Mouse (Mus musculus) E14TG2a.4 (cell line): ENCODE data around the gene Kat2a.

Experiments
- H3K27me3 ChIP-seq: 2 replicates; pipeline ENCODE4 v1.6.1; 2014; ENCODE audit warnings: low read length, control low read depth; ENCODE audit not compliant: insufficient read depth
- H3K36me3 ChIP-seq: 2 replicates; pipeline ENCODE4 v1.6.1; 2014; ENCODE audit warnings: low read length, control low read depth; ENCODE audit not compliant: insufficient read depth
- H3K4me1 ChIP-seq: replicated peaks from 2 replicates; pipeline ENCODE4 v1.6.1; 2014; ENCODE audit warnings: low read depth, low read length, control low read depth
- H3K4me3 ChIP-seq: replicated peaks from 2 replicates; pipeline ENCODE4 v1.5.1; 2014; ENCODE audit warnings: mild to moderate bottlenecking, low read length
- H3K9me3 ChIP-seq: 2 replicates; pipeline ENCODE4 v1.6.1; 2014; ENCODE audit warnings: low read length, control low read depth
- CTCF ChIP-seq: conservative IDR thresholded peaks from 2 replicates; pipeline ENCODE4 v1.5.1; 2014; ENCODE audit warnings: low read length
- NANOG ChIP-seq: IDR thresholded peaks from 2 replicates; pipeline ENCODE4 v1.6.1; 2014; ENCODE audit warnings: borderline replicate concordance, low read length, mixed read lengths
- POU5F1 ChIP-seq: IDR thresholded peaks from 2 replicates; pipeline ENCODE4 v1.6.1; 2014; ENCODE audit warnings: low read length, borderline replicate concordance

Kat2a gene

DNA sequence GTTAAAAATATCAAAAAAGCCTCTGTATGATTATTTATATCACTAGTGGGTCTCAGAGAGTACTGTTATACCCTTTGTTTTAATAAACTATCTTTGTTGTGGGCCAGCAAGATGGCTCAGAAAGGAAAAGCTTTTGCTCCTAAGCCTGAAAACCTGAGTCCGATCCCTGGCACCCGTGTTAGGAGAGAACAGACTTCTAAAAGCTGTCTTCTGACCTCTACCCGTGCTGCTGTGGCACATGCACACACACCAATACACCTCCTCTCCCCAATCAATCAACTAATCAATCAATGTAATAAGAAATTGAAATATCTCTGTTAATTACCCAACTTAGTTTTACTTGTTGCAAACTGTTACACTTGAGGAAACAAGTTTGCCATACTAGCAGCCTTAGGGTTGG lies 11.6 kb downstream of the Kat2a start:
- H3K9me3 ChIP-seq: no peaks in the 10 kb centered on the region
- no peak overlapping the region for H3K4me3 ChIP-seq
- TF ChIP-seq CTCF: no peak
- no peak for TF ChIP-seq NANOG
- TF ChIP-seq POU5F1: no peak
- peaks cover 43% of the 10 kb centered on the region for H3K4me1 ChIP-seq
- H3K36me3 ChIP-seq: peaks cover 16% of the 10 kb centered on the region
- peaks cover 10% of the 10 kb centered on the region; the same call in 1 of the 2 replicates for H3K27me3 ChIP-seq

DNA sequence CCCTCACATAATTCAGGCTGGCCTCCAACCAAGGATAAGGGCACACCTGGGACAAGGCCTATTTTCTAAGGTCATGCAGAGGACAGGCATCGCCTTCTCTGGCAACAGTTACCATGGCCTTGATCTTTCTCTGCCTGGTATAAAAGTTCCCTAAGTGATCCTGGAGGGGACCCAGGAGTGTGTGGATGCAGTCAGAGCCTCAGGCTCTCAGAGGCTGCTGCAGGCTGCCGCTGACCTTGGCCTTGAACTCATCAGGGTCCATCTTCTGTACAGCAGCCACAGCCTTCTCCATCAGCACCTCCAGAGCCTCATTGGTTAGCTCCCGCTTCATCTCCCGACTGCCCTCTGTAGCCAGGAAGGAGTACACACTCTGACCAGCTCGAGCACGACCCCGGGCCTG lies 14.3 kb downstream of the Kat2a start:
- peaks cover 10% of the 10 kb centered on the region; the same call in 1 of the 2 replicates for H3K27me3 ChIP-seq
- no peaks in the 10 kb centered on the region for H3K9me3 ChIP-seq
- peaks cover 37% of the 10 kb centered on the region for H3K4me1 ChIP-seq
- no peaks in the 10 kb centered on the region for H3K36me3 ChIP-seq
- TF ChIP-seq CTCF (no peak), POU5F1 (no peak), NANOG (no peak)
- no peak overlapping the region for H3K4me3 ChIP-seq

DNA sequence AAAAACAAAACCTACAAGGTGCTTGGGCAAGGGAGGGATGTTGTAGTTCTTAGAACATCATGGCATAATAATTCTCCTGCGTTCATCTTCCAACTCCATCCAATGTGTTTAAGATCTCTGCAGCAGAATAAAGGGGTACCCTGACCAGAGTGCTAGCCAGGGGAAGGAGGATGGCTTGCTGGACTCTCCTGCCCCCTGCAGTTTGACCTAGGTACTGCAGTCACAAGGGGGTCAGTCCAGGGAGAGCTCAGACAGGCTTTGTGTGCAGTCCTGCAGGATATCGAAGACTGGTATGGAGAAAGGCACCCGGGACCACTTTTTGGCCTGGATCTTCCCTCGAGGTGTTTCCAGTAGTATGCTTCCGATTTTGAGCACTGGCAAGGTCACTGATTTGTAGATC lies 17.3 kb downstream of the Kat2a start:
- TF ChIP-seq NANOG (no peak), CTCF (peak; percentile 97), POU5F1 (no peak)
- no peaks in the 10 kb centered on the region for H3K36me3 ChIP-seq
- peaks cover 38% of the 10 kb centered on the region for H3K27me3 ChIP-seq
- no peak overlapping the region for H3K4me3 ChIP-seq
- peaks cover 41% of the 10 kb centered on the region for H3K4me1 ChIP-seq
- no peaks in the 10 kb centered on the region for H3K9me3 ChIP-seq

GRCm38 (mm10) chr11:100693154-100693553 lies 19.1 kb downstream of the Kat2a start:
- H3K27me3 ChIP-seq: peaks cover 30% of the 10 kb centered on the region
- no peak for TF ChIP-seq CTCF
- no peak for TF ChIP-seq POU5F1
- no peak for TF ChIP-seq NANOG
- H3K36me3 ChIP-seq: no peaks in the 10 kb centered on the region
- peaks cover 43% of the 10 kb centered on the region for H3K4me1 ChIP-seq
- no peaks in the 10 kb centered on the region for H3K9me3 ChIP-seq
- no peak overlapping the region for H3K4me3 ChIP-seq

GRCm38 (mm10) chr11:100692164-100692616 lies 20.1 kb downstream of the Kat2a start, which contains the start of gene Zfp385c:
Zfp385c (minus strand) TSS chr11:100692455.
- Histone ChIP-seq H3K4me3 (peak within 1 kb of the TSS; percentile 72), H3K9me3 (no peaks in the 10 kb centered on the region), H3K27me3 (peaks cover 30% of the 10 kb centered on the region), H3K4me1 (peaks cover 43% of the 10 kb centered on the region), H3K36me3 (no peaks in the 10 kb centered on the region)
- no peak for TF ChIP-seq NANOG
- TF ChIP-seq POU5F1: no peak
- TF ChIP-seq CTCF: no peak

DNA sequence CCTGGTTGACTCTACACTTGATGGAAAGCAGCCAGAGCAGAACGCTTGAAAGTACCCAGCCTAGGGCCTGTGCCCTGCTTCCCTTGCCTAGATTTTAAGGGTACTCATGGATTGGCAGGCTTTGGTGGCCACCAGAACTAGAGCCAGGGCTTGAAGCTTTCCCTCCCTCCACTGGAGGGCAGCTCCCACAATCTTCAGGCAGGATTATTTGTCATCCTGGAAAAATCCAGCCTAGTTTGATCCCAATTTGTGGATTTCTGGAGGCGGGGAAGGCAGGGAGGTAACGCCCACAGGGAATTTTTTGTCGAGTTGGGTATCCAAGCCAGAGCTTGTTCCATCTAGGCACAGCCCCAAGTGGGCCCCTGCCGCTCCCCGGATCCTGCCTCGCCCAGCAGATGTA lies 21.9 kb downstream of the Kat2a start:
- Histone ChIP-seq H3K4me1 (peaks cover 35% of the 10 kb centered on the region), H3K9me3 (no peaks in the 10 kb centered on the region), H3K4me3 (no peak overlapping the region), H3K36me3 (no peaks in the 10 kb centered on the region), H3K27me3 (peaks cover 30% of the 10 kb centered on the region)
- no peak for TF ChIP-seq POU5F1

- Histone ChIP-seq H3K36me3 (no peaks in the 10 kb centered on the region), H3K4me3 (no peak overlapping the region), H3K27me3 (peaks cover 30% of the 10 kb centered on the region), H3K9me3 (no peaks in the 10 kb centered on the region), H3K4me1 (peaks cover 41% of the 10 kb centered on the region)
- no peak for TF ChIP-seq POU5F1
- no peak for TF ChIP-seq NANOG
- no peak for TF ChIP-seq CTCF
Measured at GRCm38 (mm10) chr11:100688443-100688842, 23.8 kb downstream of the Kat2a start.

DNA sequence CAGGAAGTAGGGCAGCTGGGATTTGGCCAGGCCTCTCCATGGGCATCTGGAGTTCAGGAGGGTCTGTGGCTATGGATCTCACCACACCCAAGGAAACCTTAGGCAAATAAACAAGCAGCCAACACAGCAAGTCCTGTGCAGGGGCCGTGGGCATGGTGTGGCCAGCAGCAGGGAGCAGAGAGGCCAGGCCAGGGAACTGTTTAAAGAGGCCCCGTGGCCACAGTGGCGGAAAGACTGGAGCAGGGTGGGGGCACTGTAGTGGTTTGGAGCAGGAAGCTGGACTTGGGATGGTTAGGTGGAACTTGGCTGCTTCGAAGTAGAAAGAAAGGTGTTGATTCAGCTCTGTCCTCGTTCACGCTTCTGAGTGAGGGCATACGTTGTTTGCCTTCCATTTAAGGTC lies 25.0 kb downstream of the Kat2a start:
- Histone ChIP-seq H3K36me3 (no peaks in the 10 kb centered on the region), H3K27me3 (peaks cover 24% of the 10 kb centered on the region), H3K4me3 (no peak overlapping the region), H3K9me3 (no peaks in the 10 kb centered on the region), H3K4me1 (peaks cover 42% of the 10 kb centered on the region)
- TF ChIP-seq CTCF (no peak), POU5F1 (no peak), NANOG (no peak)

DNA sequence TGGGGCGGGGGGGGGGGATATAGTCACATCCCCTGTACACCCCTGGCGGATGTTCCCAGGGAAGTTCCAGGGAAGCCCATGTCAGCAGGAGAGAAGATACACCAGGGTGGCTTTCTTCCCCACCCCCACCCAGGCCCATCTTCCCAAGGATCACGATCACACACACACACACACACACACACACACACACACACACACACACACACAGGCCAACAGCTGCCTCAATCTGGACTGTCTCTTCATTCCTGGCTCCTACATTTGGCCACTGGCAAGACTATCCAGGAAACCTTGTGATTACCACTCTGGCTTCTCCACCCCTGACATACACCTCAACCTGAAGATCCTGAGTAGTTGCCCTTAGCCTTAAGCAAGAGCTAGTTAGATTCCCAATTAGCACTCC lies 26.9 kb downstream of the Kat2a start:
- Histone ChIP-seq H3K4me1 (peaks cover 46% of the 10 kb centered on the region), H3K27me3 (peaks cover 6% of the 10 kb centered on the region), H3K36me3 (no peaks in the 10 kb centered on the region), H3K9me3 (no peaks in the 10 kb centered on the region), H3K4me3 (no peak overlapping the region)
- no peak for TF ChIP-seq CTCF
- TF ChIP-seq NANOG: no peak
- TF ChIP-seq POU5F1: no peak
